Mouse (Mus musculus) neutrophil, adult 5-6 weeks (primary cell): ENCODE data around the gene Wscd2. TPM values are rescaled to one million over a fixed set of nuclear protein-coding genes. Genes with fewer than 3 reads are reported as not detected.
"Not testable (repeated sequence)": the region's sequence is repeated elsewhere in the genome, so short reads cannot be mapped to it uniquely, and the experiment has no call there.

Experiments
- ATAC-seq: fragments of 151-379, 151-347 bp; 2 replicates; pipeline ENCODE4 v1.8.0; 2017; ENCODE audit warnings: mild to moderate bottlenecking, moderate TSS enrichment; ENCODE audit not compliant: insufficient number of reproducible peaks, poor library complexity, low FRiP score, severe bottlenecking; ENCODE audit errors: extremely low read depth
- total RNA-seq: library from RNA; stranded (forward); fragments of 200-1000 nt; gene quantifications from 2 replicates; pipeline ENCODE4 v1.2.3, GENCODE M21; 2017

Wscd2 gene
- total RNA-seq, 1 experiment from 2014 or later: 1.0 TPM

- ATAC-seq: no peak
These were observed 75.1 kb downstream of the Wscd2 start for GRCm38 (mm10) chr5:113565101-113565854.

- no peak for ATAC-seq
These were observed 75.7 kb downstream of the Wscd2 start for GRCm38 (mm10) chr5:113565858-113566257.

- ATAC-seq: no peak
These were observed 80.1 kb downstream of the Wscd2 start for GRCm38 (mm10) chr5:113570056-113570717.

- ATAC-seq: no peak
These were observed 87.4 kb downstream of the Wscd2 start for GRCm38 (mm10) chr5:113577555-113577954.

- no peak for ATAC-seq
These were observed 88.3 kb downstream of the Wscd2 start for GRCm38 (mm10) chr5:113578428-113578827.

GRCm38 (mm10) chr5:113579128-113579527 is 89.0 kb downstream of the Wscd2 start:
- no peak for ATAC-seq

- no peak for ATAC-seq
These were observed 90.1 kb downstream of the Wscd2 start for GRCm38 (mm10) chr5:113580248-113580647.

GRCm38 (mm10) chr5:113580801-113581200 is 90.7 kb downstream of the Wscd2 start:
- no peak for ATAC-seq

- no peak for ATAC-seq
These were observed 93.5 kb downstream of the Wscd2 start for GRCm38 (mm10) chr5:113583424-113584162.

- no peak for ATAC-seq
These were observed 94.3 kb downstream of the Wscd2 start for GRCm38 (mm10) chr5:113584439-113584838.

- ATAC-seq: not testable (repeated sequence)
These were observed 95.7 kb downstream of the Wscd2 start for GRCm38 (mm10) chr5:113585619-113586457.

- ATAC-seq: not testable (repeated sequence)
These were observed 96.3 kb downstream of the Wscd2 start for GRCm38 (mm10) chr5:113586458-113586849.

- no peak for ATAC-seq
These were observed 100.0 kb downstream of the Wscd2 start for GRCm38 (mm10) chr5:113590010-113590640.

GRCm38 (mm10) chr5:113591166-113591565 is 101.0 kb downstream of the Wscd2 start:
- no peak for ATAC-seq

GRCm38 (mm10) chr5:113591751-113592230 is 101.7 kb downstream of the Wscd2 start:
- ATAC-seq: no peak

GRCm38 (mm10) chr5:113593911-113594705 is 104.0 kb downstream of the Wscd2 start:
- no peak for ATAC-seq

- ATAC-seq: no peak
These were observed 106.1 kb downstream of the Wscd2 start for GRCm38 (mm10) chr5:113596252-113596651.
